Mouse (Mus musculus) T-cell, adult 66 days (primary cell): Measurements from ENCODE around the gene Mef2a. TPM values are rescaled to one million over a fixed set of nuclear protein-coding genes. Genes with fewer than 3 reads are reported as not detected.

Experiments
- total RNA-seq, 2 experiments: library from RNA; stranded (reverse); gene quantifications; 3 replicates in 1 of 2; 4 replicates in 1 of 2; pipeline ENCODE4 v1.2.4; 2023

The Mef2a gene
- 10 to 100 TPM; 80.5 to 82.3 TPM for total RNA-seq

GRCm38 (mm10) chr7:67372729-67373583, at the start of gene Mef2a:
Gene Mef2a (minus strand): TSS chr7:67372858.

GRCm38 (mm10) chr7:67222220-67222862, 150.3 kb downstream of the Mef2a start, which contains the start of gene Lysmd4:
Gene Lysmd4 (plus strand): TSS chr7:67222544.

Other genes with a start within 250 kb of the Mef2a start
- gene Lysmd4, start 150.3 kb downstream of the Mef2a start, total RNA-seq: 1 to 10 TPM; 4.3 to 7.4 TPM